Mouse (Mus musculus) lung, postnatal 0 days (tissue): ENCODE results near the gene Fndc4.

Source experiments
- CTCF ChIP-seq: IDR thresholded peaks from 2 replicates; pipeline ENCODE4 v1.5.1; 2016; ENCODE audit warnings: antibody characterized with exemption, mild to moderate bottlenecking
- EP300 ChIP-seq: IDR thresholded peaks from 2 replicates; pipeline ENCODE4 v1.6.1; 2016; ENCODE audit warnings: antibody characterized with exemption, mild to moderate bottlenecking, control low read depth

- TF ChIP-seq CTCF (no peak), EP300 (no peak)
These were observed 39.9 kb downstream of the Fndc4 start for GRCm38 (mm10) chr5:31255971-31256370.
